Mouse (Mus musculus) liver, adult 2 months (tissue): ENCODE measurements around the gene Clip2.

ENCODE experiments used
- CTCF ChIP-seq: fragments of 200-500 bp; IDR thresholded peaks from 2 replicates; pipeline ENCODE4 v1.5.1; 2011; ENCODE audit warnings: low read depth, low read length, control low read depth
- POLR2A ChIP-seq: fragments of 200-500 bp; IDR thresholded peaks from 2 replicates; pipeline ENCODE4 v1.6.1; 2011; ENCODE audit warnings: low read length, control low read depth; ENCODE audit not compliant: insufficient read depth; ENCODE audit errors: extremely low read depth

- TF ChIP-seq CTCF (no peak), POLR2A (no peak)
Observed at GRCm38 (mm10) chr5:134460546-134460945, 91.7 kb downstream of the Clip2 start.
